Mouse (Mus musculus): ENCODE measurements at regions not wholly inside any gene's neighbourhood (a gene's known extent, or its start where the extent isn't known, plus 50 kb on each side); places are given as distances from the start of the nearest gene placed in this dataset.

DNA sequence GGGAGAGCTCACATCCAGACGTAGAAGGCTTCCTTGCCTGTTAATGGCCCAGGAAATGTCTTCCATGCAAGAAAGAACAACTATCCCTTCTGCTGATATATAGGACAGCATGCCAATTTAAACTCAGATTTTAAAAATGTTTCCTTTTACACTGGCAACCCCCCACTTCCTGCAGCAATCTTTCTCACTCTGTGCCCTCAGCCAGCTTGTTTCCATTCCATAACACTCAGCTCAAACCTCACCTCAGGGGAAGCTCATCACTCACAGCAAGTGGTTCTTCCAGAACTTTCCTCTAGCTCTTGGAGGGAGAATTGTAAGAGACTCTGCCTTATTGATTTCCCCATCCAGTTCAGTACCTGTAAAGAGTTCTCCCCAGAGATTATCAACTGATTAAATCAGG is 165.0 kb upstream of the Trib2 start:
- WGBS: 30% methylated on average over 1 of the region's 1 CpGs

DNA sequence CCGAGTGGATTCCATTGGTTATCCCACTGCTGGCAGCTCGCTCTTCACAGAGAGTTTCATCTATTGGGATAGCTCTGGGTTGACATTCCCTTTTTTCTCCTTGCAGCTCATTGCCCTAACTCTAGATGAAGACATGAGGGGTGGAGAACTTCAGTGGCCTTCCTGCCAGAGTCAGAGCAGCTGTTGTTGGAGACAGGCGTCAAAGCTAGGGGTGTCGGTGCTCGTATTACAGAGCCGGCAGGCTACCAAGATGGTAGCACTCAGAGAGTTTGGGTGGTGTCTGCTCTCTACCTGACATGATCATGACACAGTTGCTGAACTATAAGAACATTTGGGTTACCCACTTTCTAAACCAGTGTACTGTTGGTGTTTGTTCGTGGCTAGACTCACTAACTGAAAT is 162.5 kb upstream of the Trib2 start:
- no peak overlapping the region for H3K4me2 ChIP-seq (replicated peaks; ENCODE audit: low read depth, low read length)
- no peaks in the 10 kb centered on the region for H3K9me3 ChIP-seq (ENCODE audit: control insufficient read depth, low read depth, low read length)
- 92% methylated on average over 7 of the region's 7 CpGs for WGBS
- ATAC-seq (ENCODE audit: insufficient number of reproducible peaks, insufficient read depth, low FRiP score, low read depth): no peak
- H3K4me1 ChIP-seq (ENCODE audit: control insufficient read depth, insufficient read depth, low read length): no peaks in the 10 kb centered on the region
- H3K27me3 ChIP-seq (ENCODE audit: control insufficient read depth, insufficient read depth, low read length): no peaks in the 10 kb centered on the region
- no peaks in the 10 kb centered on the region for H3K36me3 ChIP-seq (ENCODE audit: control insufficient read depth, insufficient read depth, low read length)
- H3K27ac ChIP-seq (ENCODE audit: low read length): no peak overlapping the region
- H3K4me3 ChIP-seq (ENCODE audit: low read depth, low read length): no peak overlapping the region
- H3K9ac ChIP-seq (replicated peaks; ENCODE audit: low read depth, low read length): no peak overlapping the region

More for the DNA sequence above, 165.0 kb upstream of the Trib2 start:
- Histone ChIP-seq H3K4me3 (ENCODE audit: low read depth, low read length) (no peak overlapping the region), H3K27ac (ENCODE audit: low read length) (no peak overlapping the region), H3K9me3 (ENCODE audit: control insufficient read depth, low read depth, low read length) (no peaks in the 10 kb centered on the region), H3K4me2 (replicated peaks; ENCODE audit: low read depth, low read length) (no peak overlapping the region), H3K4me1 (ENCODE audit: control insufficient read depth, insufficient read depth, low read length) (no peaks in the 10 kb centered on the region), H3K27me3 (ENCODE audit: control insufficient read depth, insufficient read depth, low read length) (no peaks in the 10 kb centered on the region), H3K36me3 (ENCODE audit: control insufficient read depth, insufficient read depth, low read length) (no peaks in the 10 kb centered on the region), H3K9ac (replicated peaks; ENCODE audit: low read depth, low read length) (no peak overlapping the region)
- ATAC-seq (ENCODE audit: insufficient number of reproducible peaks, insufficient read depth, low FRiP score, low read depth): no peak

DNA sequence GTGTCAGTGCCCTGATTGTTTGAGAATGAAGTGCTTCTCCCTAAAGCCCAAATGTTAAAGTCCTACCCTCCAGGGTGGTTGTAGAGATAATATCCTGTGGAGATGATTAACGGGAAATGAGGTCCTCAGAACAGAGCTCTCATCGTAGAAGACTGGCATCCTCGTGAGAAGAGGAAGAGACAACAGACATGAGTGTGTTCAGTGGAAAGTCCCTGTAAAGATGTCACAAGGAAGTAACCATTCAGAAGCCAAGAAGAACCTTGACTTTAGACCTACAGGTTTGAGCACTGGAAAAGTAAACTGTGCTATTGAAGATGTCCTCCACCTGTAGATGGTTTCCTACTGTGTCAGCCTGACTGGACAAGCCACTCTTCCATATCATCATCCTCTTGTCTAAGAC is 155.1 kb upstream of the Trib2 start:
- no peak overlapping the region for H3K4me3 ChIP-seq (ENCODE audit: low read depth, low read length)
- WGBS: 84% methylated on average over 3 of the region's 3 CpGs
- no peak for ATAC-seq (ENCODE audit: insufficient number of reproducible peaks, insufficient read depth, low FRiP score, low read depth)

DNA sequence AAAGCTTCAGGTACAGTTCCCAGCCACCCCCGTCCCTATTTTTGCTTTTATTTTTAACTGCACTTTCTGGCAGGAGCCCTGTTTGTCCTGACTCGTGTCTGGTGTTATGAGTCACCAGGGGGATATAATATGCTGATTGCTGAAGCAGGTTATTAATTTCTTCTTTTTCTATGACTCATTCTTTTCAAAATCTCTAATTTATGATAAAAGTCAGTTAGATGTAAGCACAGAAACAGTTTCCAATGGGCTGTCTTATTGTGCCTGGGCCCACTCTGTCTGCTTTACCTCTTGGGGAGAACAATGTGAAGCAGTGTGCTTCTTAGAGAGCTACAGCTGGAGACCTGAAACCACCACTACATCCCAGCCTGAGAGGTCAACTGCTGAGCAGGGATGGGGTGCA is 153.5 kb upstream of the Trib2 start:
- H3K4me1 ChIP-seq (ENCODE audit: control insufficient read depth, insufficient read depth, low read length): no peaks in the 10 kb centered on the region
- no peak overlapping the region for H3K9ac ChIP-seq (replicated peaks; ENCODE audit: low read depth, low read length)
- no peak overlapping the region for H3K4me3 ChIP-seq (ENCODE audit: low read depth, low read length)
- no peak overlapping the region for H3K27ac ChIP-seq (ENCODE audit: low read length)
- H3K36me3 ChIP-seq (ENCODE audit: control insufficient read depth, insufficient read depth, low read length): no peaks in the 10 kb centered on the region
- H3K27me3 ChIP-seq (ENCODE audit: control insufficient read depth, insufficient read depth, low read length): no peaks in the 10 kb centered on the region
- no peaks in the 10 kb centered on the region for H3K9me3 ChIP-seq (ENCODE audit: control insufficient read depth, low read depth, low read length)
- ATAC-seq (ENCODE audit: insufficient number of reproducible peaks, insufficient read depth, low FRiP score, low read depth): no peak
- no peak overlapping the region for H3K4me2 ChIP-seq (replicated peaks; ENCODE audit: low read depth, low read length)
- WGBS: 61% methylated on average over 2 of the region's 2 CpGs

More for the DNA sequence above, 155.1 kb upstream of the Trib2 start:
- Histone ChIP-seq H3K27me3 (ENCODE audit: control insufficient read depth, insufficient read depth, low read length) (no peaks in the 10 kb centered on the region), H3K27ac (ENCODE audit: low read length) (no peak overlapping the region), H3K4me1 (ENCODE audit: control insufficient read depth, insufficient read depth, low read length) (no peaks in the 10 kb centered on the region), H3K36me3 (ENCODE audit: control insufficient read depth, insufficient read depth, low read length) (no peaks in the 10 kb centered on the region), H3K4me2 (replicated peaks; ENCODE audit: low read depth, low read length) (no peak overlapping the region), H3K9me3 (ENCODE audit: control insufficient read depth, low read depth, low read length) (no peaks in the 10 kb centered on the region), H3K9ac (replicated peaks; ENCODE audit: low read depth, low read length) (no peak overlapping the region)

DNA sequence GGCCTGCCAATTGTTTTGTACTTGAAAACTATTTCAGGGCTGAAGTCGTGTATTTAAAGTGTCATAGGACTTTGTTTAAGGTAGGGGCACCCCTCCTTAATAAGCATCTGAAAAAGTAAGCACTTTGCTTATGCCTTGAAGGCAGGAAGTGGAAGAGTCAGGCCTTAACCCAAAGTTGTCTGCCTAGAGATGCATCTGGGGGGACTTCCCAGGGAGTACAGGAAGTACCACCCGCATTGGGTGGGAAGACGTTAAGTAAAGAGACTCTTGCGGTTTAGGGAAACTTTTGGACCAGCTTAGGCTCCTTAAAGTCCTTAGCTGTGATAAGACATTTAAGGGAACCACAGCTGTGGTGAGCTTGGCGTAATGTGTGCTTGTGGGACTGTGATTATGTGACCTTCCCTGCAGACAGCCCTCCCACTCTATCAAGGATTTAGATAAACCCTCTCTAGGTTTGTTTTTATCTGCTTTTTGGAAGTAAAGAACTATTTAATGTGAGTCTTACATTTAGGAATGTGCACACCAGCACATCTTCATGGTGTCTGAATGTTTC is 150.9 kb upstream of the Trib2 start:
- H3K36me3 ChIP-seq (ENCODE audit: control insufficient read depth, insufficient read depth, low read length): no peaks in the 10 kb centered on the region
- H3K9me3 ChIP-seq (ENCODE audit: control insufficient read depth, low read depth, low read length): no peaks in the 10 kb centered on the region
- H3K9ac ChIP-seq (replicated peaks; ENCODE audit: low read depth, low read length): no peak overlapping the region
- WGBS: 62% methylated on average over 5 of the region's 5 CpGs
- H3K4me1 ChIP-seq (ENCODE audit: control insufficient read depth, insufficient read depth, low read length): no peaks in the 10 kb centered on the region
- H3K27me3 ChIP-seq (ENCODE audit: control insufficient read depth, insufficient read depth, low read length): no peaks in the 10 kb centered on the region
- H3K4me3 ChIP-seq (ENCODE audit: low read depth, low read length): no peak overlapping the region
- H3K4me2 ChIP-seq (replicated peaks; ENCODE audit: low read depth, low read length): no peak overlapping the region
- ATAC-seq (ENCODE audit: insufficient number of reproducible peaks, insufficient read depth, low FRiP score, low read depth): no peak
- H3K27ac ChIP-seq (ENCODE audit: low read length): no peak overlapping the region

DNA sequence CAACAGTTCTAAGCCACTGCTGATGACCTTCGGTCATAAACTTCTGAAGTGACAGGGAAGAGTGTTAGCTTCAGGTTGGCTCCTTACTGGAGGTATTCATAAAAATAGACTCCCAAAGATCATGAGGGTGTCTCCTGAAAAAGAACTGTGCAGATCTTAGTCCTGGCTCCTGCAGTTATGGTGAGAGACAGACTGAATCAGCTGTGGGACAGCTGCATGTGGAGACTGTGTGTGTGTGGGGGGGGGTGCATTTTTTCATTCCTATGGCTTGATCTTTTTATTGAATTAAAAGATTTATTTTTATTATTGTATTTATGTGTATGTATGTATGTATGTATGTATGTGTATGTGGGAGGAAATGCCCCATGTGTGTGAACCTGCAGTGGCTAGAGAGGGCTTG is 149.9 kb upstream of the Trib2 start:
- Histone ChIP-seq H3K4me2 (replicated peaks; ENCODE audit: low read depth, low read length) (no peak overlapping the region), H3K4me1 (ENCODE audit: control insufficient read depth, insufficient read depth, low read length) (no peaks in the 10 kb centered on the region), H3K9ac (replicated peaks; ENCODE audit: low read depth, low read length) (no peak overlapping the region), H3K27me3 (ENCODE audit: control insufficient read depth, insufficient read depth, low read length) (no peaks in the 10 kb centered on the region), H3K36me3 (ENCODE audit: control insufficient read depth, insufficient read depth, low read length) (no peaks in the 10 kb centered on the region), H3K9me3 (ENCODE audit: control insufficient read depth, low read depth, low read length) (no peaks in the 10 kb centered on the region), H3K27ac (ENCODE audit: low read length) (no peak overlapping the region), H3K4me3 (ENCODE audit: low read depth, low read length) (no peak overlapping the region)
- 94% methylated on average over 1 of the region's 1 CpGs for WGBS
- ATAC-seq (ENCODE audit: insufficient number of reproducible peaks, insufficient read depth, low FRiP score, low read depth): no peak

DNA sequence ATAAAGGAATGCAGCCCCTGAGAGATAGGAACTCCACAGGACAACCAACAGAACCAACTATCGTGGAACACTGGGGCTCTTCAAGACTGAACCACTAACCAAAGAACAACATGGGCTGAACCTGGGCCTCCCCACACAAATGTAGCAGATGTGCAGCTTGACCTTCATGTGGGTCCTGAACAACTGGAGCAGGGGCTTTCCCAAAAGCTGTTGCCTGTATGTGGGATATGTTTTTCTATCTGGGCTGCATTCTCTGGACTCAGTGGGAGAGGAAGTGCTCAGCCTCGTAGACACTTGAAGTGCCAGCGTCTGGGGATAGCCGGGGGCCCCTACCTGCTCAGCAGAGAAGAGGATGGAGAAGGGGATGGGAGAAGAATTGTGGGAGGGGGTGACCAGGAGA is 149.2 kb upstream of the Trib2 start:
- no peaks in the 10 kb centered on the region for H3K36me3 ChIP-seq (ENCODE audit: control insufficient read depth, insufficient read depth, low read length)
- H3K27ac ChIP-seq (ENCODE audit: low read length): no peak overlapping the region
- H3K9me3 ChIP-seq (ENCODE audit: control insufficient read depth, low read depth, low read length): no peaks in the 10 kb centered on the region
- WGBS: 86% methylated on average over 4 of the region's 4 CpGs
- H3K4me3 ChIP-seq (ENCODE audit: low read depth, low read length): no peak overlapping the region
- H3K9ac ChIP-seq (replicated peaks; ENCODE audit: low read depth, low read length): no peak overlapping the region
- no peak for ATAC-seq (ENCODE audit: insufficient number of reproducible peaks, insufficient read depth, low FRiP score, low read depth)
- no peaks in the 10 kb centered on the region for H3K4me1 ChIP-seq (ENCODE audit: control insufficient read depth, insufficient read depth, low read length)
- no peak overlapping the region for H3K4me2 ChIP-seq (replicated peaks; ENCODE audit: low read depth, low read length)
- no peaks in the 10 kb centered on the region for H3K27me3 ChIP-seq (ENCODE audit: control insufficient read depth, insufficient read depth, low read length)

DNA sequence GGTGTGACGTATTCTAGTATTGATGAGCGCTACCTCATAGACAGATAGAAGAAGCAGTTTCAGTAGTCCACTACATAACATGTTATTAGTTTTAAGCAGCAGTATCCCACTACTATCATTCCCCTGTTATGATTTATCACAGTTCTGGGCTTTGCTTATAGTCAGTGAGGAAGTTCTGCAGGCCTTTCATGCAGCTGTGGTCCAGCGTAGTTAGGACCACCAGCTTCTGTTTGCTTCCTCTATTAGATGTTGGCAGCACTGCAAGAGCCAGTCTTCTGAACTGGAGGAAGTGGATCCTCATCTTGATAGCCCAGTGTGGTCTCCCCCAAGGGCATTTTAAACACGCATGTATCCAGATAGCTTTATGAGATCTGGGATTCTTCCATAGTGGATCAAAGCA is 147.4 kb upstream of the Trib2 start:
- ATAC-seq (ENCODE audit: insufficient number of reproducible peaks, insufficient read depth, low FRiP score, low read depth): no peak
- WGBS: 90% methylated on average over 4 of the region's 4 CpGs
- H3K4me3 ChIP-seq (ENCODE audit: low read depth, low read length): no peak overlapping the region
- H3K27me3 ChIP-seq (ENCODE audit: control insufficient read depth, insufficient read depth, low read length): no peaks in the 10 kb centered on the region
- H3K4me1 ChIP-seq (ENCODE audit: control insufficient read depth, insufficient read depth, low read length): no peaks in the 10 kb centered on the region
- no peak overlapping the region for H3K4me2 ChIP-seq (replicated peaks; ENCODE audit: low read depth, low read length)
- H3K36me3 ChIP-seq (ENCODE audit: control insufficient read depth, insufficient read depth, low read length): no peaks in the 10 kb centered on the region
- H3K9ac ChIP-seq (replicated peaks; ENCODE audit: low read depth, low read length): no peak overlapping the region
- H3K27ac ChIP-seq (ENCODE audit: low read length): no peak overlapping the region
- H3K9me3 ChIP-seq (ENCODE audit: control insufficient read depth, low read depth, low read length): no peaks in the 10 kb centered on the region

DNA sequence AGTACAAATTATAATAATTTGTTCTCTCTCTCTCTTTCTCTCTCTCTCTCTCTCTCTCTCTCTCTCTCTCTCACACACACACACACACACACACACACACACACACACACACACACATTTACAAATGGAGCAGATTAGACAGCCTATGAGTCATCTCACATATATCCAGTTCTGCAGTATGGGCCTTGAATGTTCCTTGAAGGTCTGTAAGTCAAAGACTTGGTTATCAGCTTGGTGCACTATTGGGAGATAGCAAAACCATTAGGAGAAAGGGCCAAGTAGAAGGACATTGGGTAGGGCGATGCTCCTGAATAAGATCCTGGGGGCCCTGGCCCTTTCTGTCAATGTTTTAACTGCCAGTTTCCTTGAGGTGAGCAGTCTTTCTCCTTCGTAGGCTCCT is 145.1 kb upstream of the Trib2 start:
- H3K27ac ChIP-seq (ENCODE audit: low read length): no peak overlapping the region
- WGBS: 76% methylated on average over 2 of the region's 2 CpGs
- no peak overlapping the region for H3K4me3 ChIP-seq (ENCODE audit: low read depth, low read length)
- no peaks in the 10 kb centered on the region for H3K27me3 ChIP-seq (ENCODE audit: control insufficient read depth, insufficient read depth, low read length)
- H3K9ac ChIP-seq (replicated peaks; ENCODE audit: low read depth, low read length): no peak overlapping the region
- no peaks in the 10 kb centered on the region for H3K4me1 ChIP-seq (ENCODE audit: control insufficient read depth, insufficient read depth, low read length)
- no peak overlapping the region for H3K4me2 ChIP-seq (replicated peaks; ENCODE audit: low read depth, low read length)
- ATAC-seq (ENCODE audit: insufficient number of reproducible peaks, insufficient read depth, low FRiP score, low read depth): no peak
- H3K9me3 ChIP-seq (ENCODE audit: control insufficient read depth, low read depth, low read length): no peaks in the 10 kb centered on the region
- H3K36me3 ChIP-seq (ENCODE audit: control insufficient read depth, insufficient read depth, low read length): no peaks in the 10 kb centered on the region
